Mouse (Mus musculus) ES-Bruce4 (cell line): Measurements from ENCODE around the gene Srgap3. TPM values are rescaled to one million over a fixed set of nuclear protein-coding genes. Genes with fewer than 3 reads are reported as not detected.

Experiments
- H3K27ac ChIP-seq: 2 replicates; pipeline ENCODE4 v1.5.1; 2012; ENCODE audit warnings: low read length, inconsistent platforms; ENCODE audit not compliant: insufficient read depth
- H3K27me3 ChIP-seq: 2 replicates; pipeline ENCODE4 v1.6.1; 2012; ENCODE audit warnings: mild to moderate bottlenecking, low read length, inconsistent platforms; ENCODE audit not compliant: control insufficient read depth, poor library complexity, insufficient read depth, severe bottlenecking
- H3K36me3 ChIP-seq: 2 replicates; pipeline ENCODE4 v1.6.1; 2012; ENCODE audit warnings: inconsistent platforms, mild to moderate bottlenecking, low read length, moderate library complexity; ENCODE audit not compliant: control insufficient read depth, poor library complexity, insufficient read depth, severe bottlenecking
- H3K4me1 ChIP-seq: one replicate; pipeline ENCODE4 v1.8.1; 2011; ENCODE audit warnings: low read length; ENCODE audit not compliant: control insufficient read depth, insufficient read depth
- H3K4me3 ChIP-seq: 2 replicates; pipeline ENCODE4 v1.5.1; 2011; ENCODE audit warnings: low read depth, mild to moderate bottlenecking, low read length
- H3K9ac ChIP-seq: 2 replicates; pipeline ENCODE4 v1.6.1; 2012; ENCODE audit warnings: low read depth, mild to moderate bottlenecking, inconsistent platforms; ENCODE audit not compliant: poor library complexity, severe bottlenecking
- H3K9me3 ChIP-seq: replicated peaks from 2 replicates; pipeline ENCODE4 v1.6.1; 2012; ENCODE audit warnings: mild to moderate bottlenecking, low read length, inconsistent platforms; ENCODE audit not compliant: control insufficient read depth, poor library complexity, insufficient read depth, severe bottlenecking
- CTCF ChIP-seq: IDR thresholded peaks from one replicate; pipeline ENCODE4 v1.8.1; 2011; ENCODE audit warnings: low read depth, low read length
- EP300 ChIP-seq: IDR thresholded peaks from 2 replicates; pipeline ENCODE4 v1.6.1; 2011; ENCODE audit warnings: low read depth, low read length; ENCODE audit not compliant: insufficient read depth
- POLR2A ChIP-seq: IDR thresholded peaks from one replicate; pipeline ENCODE4 v1.8.1; 2011; ENCODE audit warnings: low read length; ENCODE audit not compliant: insufficient read depth
- polyA plus RNA-seq: library from polyadenylated mRNA; stranded (reverse); fragments of >200 nt; gene quantifications from 2 replicates; pipeline ENCODE4 v1.2.4, GENCODE M21; 2011; ENCODE audit warnings: low read depth; ENCODE audit not compliant: missing spikeins, insufficient read depth, insufficient read length

Srgap3 gene
- polyA plus RNA-seq, 1 experiment, result 7.0 TPM

DNA sequence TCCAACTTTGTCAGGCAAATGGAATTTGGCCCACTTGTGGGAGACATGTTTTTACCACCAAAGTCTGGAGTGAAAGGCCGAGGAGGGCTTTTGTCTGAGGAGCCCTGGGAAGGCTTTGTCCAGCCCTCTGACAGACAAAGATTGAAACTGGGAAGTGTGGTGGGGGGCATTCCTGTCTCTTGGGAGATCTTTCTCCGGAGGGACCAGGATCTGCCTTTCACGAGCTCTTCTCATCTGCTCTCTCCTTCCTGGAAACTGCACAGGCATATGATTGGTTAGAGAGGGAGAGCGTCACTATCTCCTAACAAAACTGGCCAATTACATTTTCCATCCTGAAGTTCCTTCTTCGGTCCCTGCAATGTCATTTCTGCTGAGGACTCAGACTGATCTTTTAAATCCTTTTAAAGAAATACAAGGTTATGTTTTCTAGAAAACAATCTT lies 17.0 kb downstream of the Srgap3 start:
- H3K4me3 ChIP-seq, result no peak overlapping the region
- no peaks in the 10 kb centered on the region for H3K36me3 ChIP-seq
- TF ChIP-seq EP300 (no peak), POLR2A (no peak), CTCF (no peak)
- no peak overlapping the region for H3K27ac ChIP-seq
- no peaks in the 10 kb centered on the region for H3K9me3 ChIP-seq
- H3K4me1 ChIP-seq, result peaks cover 1% of the 10 kb centered on the region
- no peaks in the 10 kb centered on the region for H3K27me3 ChIP-seq
- H3K9ac ChIP-seq, result no peak overlapping the region

DNA sequence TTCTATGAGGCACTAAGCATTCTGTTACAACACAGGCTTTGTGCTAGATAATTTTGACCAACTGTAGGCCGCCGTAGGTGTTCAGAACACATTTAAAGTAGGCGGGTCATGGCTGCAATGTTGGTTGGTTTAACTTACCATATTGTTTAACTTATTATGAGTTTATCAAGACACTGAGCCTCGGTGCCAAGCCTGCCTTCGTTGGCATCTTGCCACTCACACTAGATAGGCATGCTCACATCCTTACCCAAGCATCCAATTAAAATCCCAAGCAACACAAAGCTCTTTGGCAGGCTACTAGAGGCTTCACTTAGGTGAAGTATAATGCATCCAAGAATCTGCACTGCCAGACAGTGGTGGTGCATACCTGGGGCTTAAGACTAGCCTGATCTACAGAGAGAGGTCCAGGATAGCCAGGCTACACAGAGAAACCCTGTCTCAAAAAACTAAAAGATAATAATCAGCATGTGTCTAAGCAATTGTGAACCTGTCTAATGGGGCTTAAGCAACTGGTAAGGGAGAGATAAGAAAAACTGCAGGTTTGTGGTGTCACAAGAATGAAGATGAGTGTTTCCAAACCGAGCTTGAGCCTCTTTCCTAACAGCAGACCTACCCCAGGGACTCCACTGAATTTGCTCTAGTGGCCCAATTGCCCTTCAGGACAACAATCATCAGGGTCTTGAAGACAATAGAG lies 17.6 kb downstream of the Srgap3 start:
- H3K36me3 ChIP-seq, result no peaks in the 10 kb centered on the region
- no peaks in the 10 kb centered on the region for H3K9me3 ChIP-seq
- no peaks in the 10 kb centered on the region for H3K27me3 ChIP-seq
- peaks cover 1% of the 10 kb centered on the region for H3K4me1 ChIP-seq
- H3K27ac ChIP-seq, result no peak overlapping the region
- H3K9ac ChIP-seq, result no peak overlapping the region
- TF ChIP-seq EP300 (no peak), POLR2A (no peak), CTCF (no peak)
- no peak overlapping the region for H3K4me3 ChIP-seq

DNA sequence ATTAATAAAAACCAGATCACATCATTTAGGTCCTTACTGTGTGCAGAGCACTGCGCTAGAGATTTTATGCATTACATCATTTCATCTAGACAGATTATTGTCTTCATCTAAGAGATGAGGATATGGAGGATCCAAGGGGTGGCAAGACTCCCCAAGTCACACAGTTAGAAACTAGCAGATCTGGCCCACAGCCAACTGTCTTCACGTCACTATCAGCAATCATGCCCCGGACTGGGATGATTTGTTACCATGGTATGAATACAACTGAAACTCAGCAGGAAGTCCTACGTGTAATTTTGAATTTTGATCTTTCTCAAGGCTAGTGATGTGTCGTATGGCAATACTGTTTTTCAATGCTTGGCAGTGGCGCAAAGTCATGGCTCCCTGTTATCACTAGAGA lies 18.2 kb downstream of the Srgap3 start:
- Histone ChIP-seq H3K36me3 (no peaks in the 10 kb centered on the region), H3K27me3 (no peaks in the 10 kb centered on the region), H3K4me1 (peaks cover 1% of the 10 kb centered on the region), H3K27ac (no peak overlapping the region), H3K9ac (no peak overlapping the region), H3K9me3 (no peaks in the 10 kb centered on the region), H3K4me3 (no peak overlapping the region)
- TF ChIP-seq CTCF (no peak), POLR2A (no peak), EP300 (no peak)

DNA sequence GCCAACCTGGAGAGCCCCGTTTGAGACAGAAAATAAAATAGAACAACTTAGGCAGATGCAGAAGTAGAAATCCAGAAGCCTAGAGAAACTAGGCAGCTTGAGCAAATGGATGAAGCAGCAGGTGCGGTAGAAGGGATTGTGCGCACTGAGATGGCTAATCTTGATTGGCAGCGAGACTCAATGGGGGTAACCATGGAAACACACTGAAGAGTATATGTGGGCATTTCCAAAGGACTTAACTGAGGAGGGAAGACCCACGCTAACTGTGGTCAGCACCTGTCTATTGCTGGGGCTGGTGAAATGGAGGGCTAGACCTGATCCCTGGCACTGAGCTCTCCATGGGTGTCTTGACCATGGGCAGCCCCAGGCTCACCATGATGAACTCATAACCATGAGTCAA lies 19.7 kb downstream of the Srgap3 start:
- Histone ChIP-seq H3K4me3 (no peak overlapping the region), H3K27me3 (no peaks in the 10 kb centered on the region), H3K9me3 (no peaks in the 10 kb centered on the region), H3K4me1 (peaks cover 1% of the 10 kb centered on the region), H3K9ac (no peak overlapping the region), H3K36me3 (no peaks in the 10 kb centered on the region), H3K27ac (no peak overlapping the region)
- TF ChIP-seq POLR2A (no peak), EP300 (no peak), CTCF (no peak)

DNA sequence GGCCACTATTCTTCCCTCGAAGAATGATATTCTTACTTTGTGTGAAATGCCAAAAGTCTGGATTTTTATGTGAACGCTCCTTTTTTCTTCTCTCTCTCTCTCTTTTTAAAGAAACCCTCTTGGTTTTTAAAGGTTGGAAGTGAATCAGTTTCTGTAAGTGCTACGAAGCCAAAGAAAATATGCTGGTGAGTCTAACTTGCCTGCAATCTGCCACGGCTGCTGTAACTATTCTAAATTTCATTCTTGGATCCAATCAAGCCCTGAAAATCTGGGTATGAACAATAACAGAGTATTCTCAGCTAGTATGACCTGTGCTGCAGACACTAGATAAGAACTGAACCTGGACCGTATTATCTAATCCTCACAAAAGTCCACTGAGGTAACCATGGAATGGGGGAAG lies 21.1 kb downstream of the Srgap3 start:
- H3K4me3 ChIP-seq, result no peak overlapping the region
- TF ChIP-seq CTCF, result no peak
- no peak for TF ChIP-seq EP300
- no peak for TF ChIP-seq POLR2A
- no peaks in the 10 kb centered on the region for H3K36me3 ChIP-seq
- H3K27ac ChIP-seq, result no peak overlapping the region
- no peaks in the 10 kb centered on the region for H3K9me3 ChIP-seq
- no peak overlapping the region for H3K9ac ChIP-seq
- peaks cover 1% of the 10 kb centered on the region for H3K4me1 ChIP-seq
- H3K27me3 ChIP-seq, result no peaks in the 10 kb centered on the region

DNA sequence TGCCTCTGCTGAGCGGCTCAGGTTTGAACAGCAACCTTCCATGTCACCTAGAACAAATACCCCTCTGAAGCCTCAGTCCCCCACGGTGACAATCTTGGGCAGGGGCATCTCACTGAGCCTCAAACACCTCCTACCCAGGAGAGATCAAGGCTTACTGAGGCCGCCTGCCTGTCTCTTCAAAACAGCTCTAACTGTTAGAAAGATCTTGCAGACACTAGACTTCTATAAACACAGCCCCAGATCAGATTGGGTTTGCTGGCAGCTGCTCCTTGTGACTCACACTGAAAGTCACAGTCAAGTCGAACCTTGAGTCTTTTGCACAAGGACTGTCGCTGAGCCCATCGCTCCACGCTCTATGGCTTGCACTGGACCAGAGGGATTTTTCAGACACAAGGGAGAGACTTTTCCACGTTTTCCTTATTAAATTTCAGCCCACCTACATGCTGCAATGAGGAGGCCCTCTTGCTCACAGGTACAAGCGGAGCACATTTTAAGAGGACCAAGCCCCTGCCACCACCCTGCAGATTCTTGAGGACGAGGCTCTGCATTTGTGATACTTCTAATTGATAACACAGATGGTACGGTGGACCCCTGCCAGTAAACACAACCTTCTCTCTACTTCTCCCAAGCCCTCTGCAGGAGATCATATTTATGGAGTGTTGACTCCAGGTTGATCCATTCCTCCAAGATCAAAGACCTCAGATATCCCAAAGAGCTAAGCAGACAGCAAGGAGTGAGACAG lies 21.7 kb downstream of the Srgap3 start:
- Histone ChIP-seq H3K27ac (no peak overlapping the region), H3K4me1 (no peaks in the 10 kb centered on the region), H3K9me3 (no peaks in the 10 kb centered on the region), H3K36me3 (no peaks in the 10 kb centered on the region), H3K27me3 (no peaks in the 10 kb centered on the region), H3K4me3 (no peak overlapping the region), H3K9ac (no peak overlapping the region)
- no peak for TF ChIP-seq EP300
- TF ChIP-seq CTCF, result no peak
- TF ChIP-seq POLR2A, result no peak
